Mouse (Mus musculus) lung, postnatal 0 days (tissue): ENCODE measurements around the gene H2-Q10. TPM values are rescaled to one million over a fixed set of nuclear protein-coding genes. Genes with fewer than 3 reads are reported as not detected.
"Not testable (repeated sequence)": the region's sequence is repeated elsewhere in the genome, so short reads cannot be mapped to it uniquely, and the experiment has no call there.

Experiments
- ATAC-seq: fragments of 200-750 bp; cut with Nextera tagmentation; 2 replicates; pipeline ENCODE4 v1.8.0; 2017; ENCODE audit warnings: moderate library complexity
- DNase-seq: peaks from one replicate; pipeline ENCODE4 v3.0.0-alpha.2; 2016; ENCODE audit warnings: low spot score
- H3K27ac ChIP-seq: fragments of 300-500 bp; sonication (generic); 2 replicates; pipeline ENCODE4 v1.5.1; 2014; ENCODE audit warnings: antibody characterized with exemption, mild to moderate bottlenecking, low read length, mixed read lengths
- H3K27me3 ChIP-seq: fragments of 300-500 bp; sonication (generic); replicated peaks from 2 replicates; pipeline ENCODE4 v1.6.1; 2014; ENCODE audit warnings: low read length, mixed read lengths; ENCODE audit not compliant: insufficient read depth
- H3K36me3 ChIP-seq: fragments of 300-500 bp; sonication (generic); 2 replicates; pipeline ENCODE4 v1.6.1; 2014; ENCODE audit warnings: low read length, mixed read lengths; ENCODE audit not compliant: insufficient read depth
- H3K4me1 ChIP-seq: fragments of 300-500 bp; sonication (generic); 2 replicates; pipeline ENCODE4 v1.6.1; 2014; ENCODE audit warnings: antibody characterized with exemption, low read depth, low read length, mixed read lengths; ENCODE audit not compliant: insufficient read depth
- H3K4me2 ChIP-seq: fragments of 300-500 bp; sonication (generic); replicated peaks from 2 replicates; pipeline ENCODE4 v1.6.1; 2014; ENCODE audit warnings: low read depth, mild to moderate bottlenecking, low read length, moderate library complexity, mixed read lengths
- H3K4me3 ChIP-seq: fragments of 300-500 bp; sonication (generic); 2 replicates; pipeline ENCODE4 v1.5.1; 2014; ENCODE audit warnings: low read depth, low read length
- H3K9ac ChIP-seq: fragments of 300-500 bp; sonication (generic); replicated peaks from 2 replicates; pipeline ENCODE4 v1.6.1; 2014; ENCODE audit warnings: low read depth, mild to moderate bottlenecking
- H3K9me3 ChIP-seq: fragments of 300-500 bp; sonication (generic); 2 replicates; pipeline ENCODE4 v1.6.1; 2016; ENCODE audit warnings: low read length, mixed read lengths
- CTCF ChIP-seq: IDR thresholded peaks from 2 replicates; pipeline ENCODE4 v1.5.1; 2016; ENCODE audit warnings: antibody characterized with exemption, mild to moderate bottlenecking
- WGBS: fragments of 180-500 bp; shearing (Covaris S2); extraction: QIAGEN DNeasy Blood & Tissue Kit; methylation state at CpG from one replicate; pipeline ENCODE4 v1.1.7; 2014; 5-methylcytosine and 5-hydroxymethylcytosine counted together
- polyA plus RNA-seq: library from polyadenylated mRNA; unstranded; fragments of >200 nt; fragmentation: Nextera tagmentation; extraction: Ambion mirVana; gene quantifications from 2 replicates; pipeline ENCODE4 v1.2.1, GENCODE M21; 2015

H2-Q10 gene
- polyA plus RNA-seq, 1 experiment from 2014 or later: 2.0 TPM

DNA sequence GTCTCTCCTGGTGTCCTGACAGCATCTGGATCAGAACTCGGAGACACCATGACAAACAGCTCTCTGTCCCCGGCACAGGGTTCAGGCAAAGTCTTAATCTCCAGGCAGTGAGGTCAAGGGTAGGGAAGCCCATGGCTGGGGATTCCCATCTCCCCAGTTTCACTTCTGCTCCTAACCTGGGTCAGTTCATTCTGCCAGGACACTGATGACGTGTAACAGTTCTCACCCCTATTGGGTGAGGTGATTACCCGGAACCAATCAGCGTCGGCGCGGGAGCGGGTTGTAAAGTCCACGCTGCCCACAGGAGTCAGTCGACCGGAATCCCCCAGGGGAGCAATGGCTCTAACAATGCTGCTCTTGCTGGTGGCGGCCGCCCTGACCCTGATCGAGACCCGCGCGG is 31.0 kb upstream of the H2-Q10 start, which contains the start of gene H2-Q7:
H2-Q7 (plus strand) TSS at position 271 of the 400 bp plus-strand sequence.
- H3K4me3 ChIP-seq: peak within 1 kb of the TSS; percentile 41
- H3K36me3 ChIP-seq, H3K9me3 ChIP-seq, H3K27me3 ChIP-seq, H3K27ac ChIP-seq, H3K4me1 ChIP-seq: not testable (repeated sequence)
- ATAC-seq (peak; percentile 99), DNase-seq (peak; percentile 90)
- 4% methylated on average over 18 of the region's 18 CpGs for WGBS
- peak within 1 kb of the TSS; percentile 32; the same call in 1 of the 2 replicates for H3K9ac ChIP-seq
- peak within 1 kb of the TSS; percentile 86 for H3K4me2 ChIP-seq
- peak; percentile 20; the same call in 1 of the 2 replicates for TF ChIP-seq CTCF

DNA sequence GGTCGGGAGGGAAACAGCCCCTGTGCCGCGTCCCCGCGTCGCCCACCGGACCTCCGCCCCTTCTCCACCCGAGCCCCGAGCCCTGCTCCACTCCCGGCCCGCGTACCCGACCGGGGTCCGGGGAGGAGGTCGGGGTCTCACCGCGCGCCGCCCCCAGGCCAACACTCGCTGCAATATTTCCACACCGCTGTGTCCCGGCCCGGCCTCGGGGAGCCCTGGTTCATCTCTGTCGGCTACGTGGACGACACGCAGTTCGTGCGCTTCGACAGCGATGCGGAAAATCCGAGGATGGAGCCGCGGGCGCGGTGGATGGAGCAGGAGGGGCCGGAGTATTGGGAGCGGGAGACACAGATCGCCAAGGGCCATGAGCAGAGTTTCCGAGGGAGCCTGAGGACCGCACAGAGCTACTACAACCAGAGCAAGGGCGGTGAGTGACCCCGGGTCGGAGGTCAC is 30.6 kb upstream of the H2-Q10 start:
- peak; percentile 39 for ATAC-seq
- not testable (repeated sequence) for DNase-seq, H3K36me3 ChIP-seq, H3K9me3 ChIP-seq, H3K27ac ChIP-seq, H3K27me3 ChIP-seq, H3K4me1 ChIP-seq
- Histone ChIP-seq H3K4me3 (peak overlapping the region; percentile 41), H3K9ac (peak overlapping the region; percentile 32; the same call in 1 of the 2 replicates), H3K4me2 (peak overlapping the region; percentile 86)
- WGBS: under 1% methylated on average over 39 of the region's 48 CpGs

DNA sequence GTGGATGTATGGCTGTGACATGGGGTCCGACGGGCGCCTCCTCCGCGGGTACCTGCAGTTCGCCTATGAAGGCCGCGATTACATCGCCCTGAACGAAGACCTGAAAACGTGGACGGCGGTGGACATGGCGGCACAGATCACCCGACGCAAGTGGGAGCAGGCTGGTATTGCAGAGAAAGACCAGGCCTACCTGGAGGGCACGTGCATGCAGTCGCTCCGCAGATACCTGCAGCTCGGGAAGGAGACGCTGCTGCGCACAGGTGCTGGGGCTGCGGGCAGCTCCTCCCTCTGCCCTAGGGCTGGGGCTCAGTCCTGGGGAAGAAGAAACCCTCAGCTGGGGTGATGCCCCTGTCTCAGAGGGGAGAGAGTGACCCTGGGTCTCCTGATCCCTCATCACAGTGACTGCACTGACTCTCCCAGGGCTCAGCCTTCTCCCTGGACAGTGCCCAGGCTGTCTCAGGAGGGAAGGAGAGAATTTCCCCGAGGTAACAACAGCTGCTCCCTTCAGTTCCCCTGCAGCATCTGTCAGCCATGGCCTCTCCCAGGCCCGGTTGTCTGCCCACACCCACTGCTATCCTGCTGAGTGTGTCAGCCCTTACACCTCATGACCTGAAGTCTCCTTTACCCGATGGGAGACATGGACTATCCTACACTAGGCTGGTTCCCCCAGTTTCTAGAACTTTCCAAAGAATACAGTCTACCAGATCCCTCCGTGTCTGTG is 29.8 kb upstream of the H2-Q10 start:
- not testable (repeated sequence) for H3K9me3 ChIP-seq, H3K36me3 ChIP-seq, H3K4me3 ChIP-seq, DNase-seq, H3K4me1 ChIP-seq, H3K27me3 ChIP-seq, H3K4me2 ChIP-seq, ATAC-seq, H3K27ac ChIP-seq, H3K9ac ChIP-seq
- 47% methylated on average over 24 of the region's 27 CpGs for WGBS

DNA sequence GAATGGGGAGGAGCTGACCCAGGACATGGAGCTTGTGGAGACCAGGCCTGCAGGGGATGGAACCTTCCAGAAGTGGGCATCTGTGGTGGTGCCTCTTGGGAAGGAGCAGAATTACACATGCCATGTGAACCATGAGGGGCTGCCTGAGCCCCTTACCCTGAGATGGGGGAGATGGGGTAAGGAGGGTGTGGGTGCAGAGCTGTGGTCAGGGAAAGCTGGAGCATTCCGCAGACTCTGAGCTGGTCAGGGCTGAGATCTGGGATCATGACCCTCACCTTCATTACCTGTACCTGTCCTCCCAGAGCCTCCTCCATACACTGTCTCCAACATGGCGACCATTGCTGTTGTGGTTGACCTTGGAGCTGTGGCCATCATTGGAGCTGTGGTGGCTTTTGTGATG is 27.5 kb upstream of the H2-Q10 start:
- H3K27ac ChIP-seq, H3K4me1 ChIP-seq, H3K36me3 ChIP-seq, H3K9me3 ChIP-seq, H3K4me2 ChIP-seq, DNase-seq, H3K4me3 ChIP-seq, H3K27me3 ChIP-seq, ATAC-seq, H3K9ac ChIP-seq: not testable (repeated sequence)
- 88% methylated on average over 2 of the region's 2 CpGs for WGBS

DNA sequence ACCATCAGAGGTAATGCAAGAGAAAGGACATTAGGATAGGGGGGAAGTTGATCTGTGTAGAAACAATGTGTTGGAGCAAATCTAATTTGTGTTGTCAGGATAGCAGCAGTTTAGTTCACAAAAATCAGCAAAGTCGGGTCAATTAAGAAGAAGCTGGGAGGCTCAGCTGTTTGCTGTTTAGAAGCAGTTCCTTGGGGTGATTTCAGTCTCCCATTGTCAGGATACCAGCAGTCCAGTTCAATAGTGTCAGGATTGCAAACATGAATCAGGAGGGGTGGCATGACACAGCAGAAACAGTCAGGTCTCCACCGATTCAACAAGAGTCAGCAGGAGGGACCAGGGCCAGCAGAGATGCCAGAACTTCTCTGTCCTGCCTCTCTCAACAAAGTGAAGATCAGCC is 25.4 kb upstream of the H2-Q10 start:
- not testable (repeated sequence) for H3K27ac ChIP-seq, H3K9ac ChIP-seq, H3K4me1 ChIP-seq, H3K9me3 ChIP-seq, H3K36me3 ChIP-seq, H3K27me3 ChIP-seq, H3K4me2 ChIP-seq, DNase-seq, H3K4me3 ChIP-seq, ATAC-seq
- whole genome bisulfite sequencing: 87% methylated on average over 2 of the region's 2 CpGs

DNA sequence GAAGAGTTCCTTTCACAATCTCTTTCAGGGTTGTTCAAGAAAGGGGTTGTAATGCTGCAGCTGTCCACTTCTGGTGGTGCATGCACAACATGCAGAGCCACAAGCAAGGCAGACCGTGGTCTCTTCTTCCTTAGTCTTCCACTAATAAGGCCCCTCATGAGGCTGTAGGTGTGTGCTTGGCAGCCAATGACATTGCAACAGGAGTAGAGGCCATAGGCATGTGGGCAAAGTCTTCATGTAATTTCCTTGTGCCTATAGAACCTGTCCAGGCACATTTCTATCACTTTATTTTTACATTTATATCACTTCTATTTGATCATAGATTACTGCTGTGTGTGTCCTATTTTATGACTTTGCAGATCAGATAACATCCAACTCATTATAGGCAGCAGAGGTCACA is 11.6 kb upstream of the H2-Q10 start:
- WGBS: no CpG with 5 or more reads among the region's 1 CpGs
- not testable (repeated sequence) for H3K27ac ChIP-seq, H3K9me3 ChIP-seq, H3K4me3 ChIP-seq, H3K9ac ChIP-seq, H3K27me3 ChIP-seq, H3K36me3 ChIP-seq, H3K4me2 ChIP-seq, DNase-seq, H3K4me1 ChIP-seq, ATAC-seq

DNA sequence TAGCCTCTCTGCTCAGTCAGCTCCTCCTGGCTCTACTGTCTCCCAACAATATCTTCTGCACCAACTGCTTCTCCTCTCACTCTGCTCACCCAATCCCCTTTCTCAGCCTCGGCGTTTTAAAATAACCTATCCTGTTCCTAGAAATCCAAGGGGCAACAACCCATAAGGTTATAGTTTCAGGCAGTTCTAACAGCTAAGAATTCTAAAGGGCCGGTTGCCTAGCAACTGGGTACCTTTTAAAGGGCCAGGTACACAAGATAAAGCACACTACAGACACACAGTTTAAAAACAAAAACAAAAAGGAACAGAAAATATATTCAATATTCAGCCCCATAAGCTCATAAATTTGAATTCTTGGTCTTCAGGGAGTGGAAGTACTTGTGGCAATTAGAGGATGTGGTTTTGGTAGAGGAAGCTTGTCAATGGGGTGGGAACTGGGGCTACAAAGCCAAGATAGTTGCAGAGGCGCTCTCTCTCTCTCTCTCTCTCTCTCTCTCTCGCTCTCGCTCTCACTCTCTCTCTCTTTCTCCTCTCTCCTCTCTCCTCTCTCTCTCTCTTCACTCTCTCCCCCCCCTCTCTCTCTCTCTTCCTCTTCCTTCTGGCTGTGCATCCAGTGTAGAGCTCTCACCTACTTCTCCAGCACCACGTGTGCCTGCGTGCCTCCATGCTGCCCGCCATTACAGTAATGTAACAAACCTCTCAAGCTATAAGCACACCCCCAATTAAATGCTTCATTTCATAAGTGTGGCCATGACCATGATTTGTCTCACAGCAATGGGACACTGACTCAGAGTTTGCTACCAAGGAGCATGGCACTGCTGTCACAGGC is 9.2 kb upstream of the H2-Q10 start:
- DNase-seq, H3K4me1 ChIP-seq, H3K4me2 ChIP-seq, ATAC-seq, H3K27me3 ChIP-seq, H3K27ac ChIP-seq, H3K36me3 ChIP-seq, H3K9ac ChIP-seq, H3K4me3 ChIP-seq, H3K9me3 ChIP-seq: not testable (repeated sequence)
- no CpG with 5 or more reads among the region's 9 CpGs for WGBS
